Mouse (Mus musculus) ovary, postnatal 10 days (tissue): Measurements from ENCODE around the gene Mns1.
"Not testable (repeated sequence)": the region's sequence is repeated elsewhere in the genome, so short reads cannot be mapped to it uniquely, and the experiment has no call there.

Experiments used
- DNase-seq: peaks from one replicate; pipeline ENCODE4 v3.0.0; 2022; ENCODE audit warnings: low spot score

Gene Mns1

GRCm38 (mm10) chr9:72427861-72428260 lies 9.9 kb upstream of the Mns1 start:
- DNase-seq: no peak

- DNase-seq: no peak
Observed at GRCm38 (mm10) chr9:72434876-72435275, 2.9 kb upstream of the Mns1 start.

- DNase-seq: no peak
Observed at GRCm38 (mm10) chr9:72438749-72439148, 938 bp downstream of the Mns1 start.

GRCm38 (mm10) chr9:72440358-72440757 lies 2.5 kb downstream of the Mns1 start:
- DNase-seq: no peak

GRCm38 (mm10) chr9:72440948-72441926 lies 3.4 kb downstream of the Mns1 start:
- no peak for DNase-seq

- DNase-seq: no peak
Observed at GRCm38 (mm10) chr9:72441927-72442715, 4.3 kb downstream of the Mns1 start.

- peak; percentile 18 for DNase-seq
Observed at GRCm38 (mm10) chr9:72448026-72448425, 10.2 kb downstream of the Mns1 start.

GRCm38 (mm10) chr9:72449367-72449766 lies 11.6 kb downstream of the Mns1 start:
- DNase-seq: no peak

GRCm38 (mm10) chr9:72449841-72450240 lies 12.0 kb downstream of the Mns1 start:
- DNase-seq: no peak

GRCm38 (mm10) chr9:72450363-72450762 lies 12.6 kb downstream of the Mns1 start:
- no peak for DNase-seq

- DNase-seq: no peak
Observed at GRCm38 (mm10) chr9:72451111-72451510, 13.3 kb downstream of the Mns1 start.

- DNase-seq: not testable (repeated sequence)
Observed at GRCm38 (mm10) chr9:72454281-72454680, 16.5 kb downstream of the Mns1 start.

GRCm38 (mm10) chr9:72456374-72456773 lies 18.6 kb downstream of the Mns1 start:
- DNase-seq: no peak

- DNase-seq: no peak
Observed at GRCm38 (mm10) chr9:72458233-72458632, 20.4 kb downstream of the Mns1 start.

GRCm38 (mm10) chr9:72459703-72460102 lies 21.9 kb downstream of the Mns1 start:
- DNase-seq: no peak

- no peak for DNase-seq
Observed at GRCm38 (mm10) chr9:72460767-72461166, 23.0 kb downstream of the Mns1 start.

GRCm38 (mm10) chr9:72462427-72462826 lies 24.6 kb downstream of the Mns1 start:
- DNase-seq: no peak

GRCm38 (mm10) chr9:72464806-72465205 lies 27.0 kb downstream of the Mns1 start:
- DNase-seq: no peak

GRCm38 (mm10) chr9:72465754-72466181 lies 28.0 kb downstream of the Mns1 start:
- no peak for DNase-seq

GRCm38 (mm10) chr9:72467551-72468407 lies 30.0 kb downstream of the Mns1 start:
- no peak for DNase-seq

GRCm38 (mm10) chr9:72468616-72469015 lies 30.8 kb downstream of the Mns1 start:
- DNase-seq: no peak

- no peak for DNase-seq
Observed at GRCm38 (mm10) chr9:72469851-72470250, 32.0 kb downstream of the Mns1 start.
